Mouse (Mus musculus) thymus, postnatal 0 days (tissue): ENCODE results near the gene Fbxl16. TPM values are rescaled to one million over a fixed set of nuclear protein-coding genes. Genes with fewer than 3 reads are reported as not detected.
A peak's percentile ranks its signal among the peaks of the same experiment; 100 is the strongest.

Source experiments
- DNase-seq: peaks from one replicate; pipeline ENCODE4 v3.0.0-alpha.2; 2015; ENCODE audit warnings: low spot score
- polyA plus RNA-seq: library from polyadenylated mRNA; unstranded; fragments of >200 nt; fragmentation: Nextera tagmentation; extraction: Ambion mirVana; gene quantifications from 2 replicates; pipeline ENCODE4 v1.2.1, GENCODE M21; 2015

Gene Fbxl16
- polyA plus RNA-seq, 1 experiment from 2014 or later, result not detected

- DNase-seq, result no peak
These were observed 18.8 kb downstream of the Fbxl16 start for GRCm38 (mm10) chr17:25827546-25828222.

GRCm38 (mm10) chr17:25828223-25828594 lies 19.3 kb downstream of the Fbxl16 start:
- DNase-seq, result peak; percentile 22

GRCm38 (mm10) chr17:25828712-25829557 lies 20.1 kb downstream of the Fbxl16 start, which contains the start of gene Jmjd8:
Gene Jmjd8, plus strand, starts transcription at chr17:25828867.
- peak; percentile 81 for DNase-seq

GRCm38 (mm10) chr17:25829558-25830017 lies 20.7 kb downstream of the Fbxl16 start:
- no peak for DNase-seq

GRCm38 (mm10) chr17:25830200-25830753 lies 21.4 kb downstream of the Fbxl16 start:
- no peak for DNase-seq

GRCm38 (mm10) chr17:25830806-25831431 lies 22.0 kb downstream of the Fbxl16 start:
- DNase-seq, result no peak

GRCm38 (mm10) chr17:25831451-25832281 lies 22.8 kb downstream of the Fbxl16 start:
- no peak for DNase-seq

- DNase-seq, result peak; percentile 98
These were observed 23.8 kb downstream of the Fbxl16 start for GRCm38 (mm10) chr17:25832436-25833290.

- DNase-seq, result no peak
These were observed 24.4 kb downstream of the Fbxl16 start, which contains the start of gene Stub1 for GRCm38 (mm10) chr17:25833291-25833663. Gene Stub1, minus strand, starts transcription at chr17:25833404.

- DNase-seq, result no peak
These were observed 25.2 kb downstream of the Fbxl16 start for GRCm38 (mm10) chr17:25833961-25834594.

GRCm38 (mm10) chr17:25834595-25835222 lies 25.8 kb downstream of the Fbxl16 start:
- DNase-seq, result no peak

GRCm38 (mm10) chr17:25835301-25835700 lies 26.4 kb downstream of the Fbxl16 start:
- DNase-seq, result no peak

GRCm38 (mm10) chr17:25835816-25836215 lies 26.9 kb downstream of the Fbxl16 start:
- no peak for DNase-seq

GRCm38 (mm10) chr17:25836397-25837075 lies 27.7 kb downstream of the Fbxl16 start:
- DNase-seq, result no peak

GRCm38 (mm10) chr17:25837076-25837410 lies 28.2 kb downstream of the Fbxl16 start, which contains the start of gene Rhbdl1:
Gene Rhbdl1, minus strand, starts transcription at chr17:25837295.
- peak; percentile 59 for DNase-seq

- no peak for DNase-seq
These were observed 28.6 kb downstream of the Fbxl16 start for GRCm38 (mm10) chr17:25837533-25837932.

- DNase-seq, result no peak
These were observed 30.0 kb downstream of the Fbxl16 start for GRCm38 (mm10) chr17:25838904-25839303.
